ENCODE assay signal across 12 mouse cellular contexts in the genomic region with DNA sequence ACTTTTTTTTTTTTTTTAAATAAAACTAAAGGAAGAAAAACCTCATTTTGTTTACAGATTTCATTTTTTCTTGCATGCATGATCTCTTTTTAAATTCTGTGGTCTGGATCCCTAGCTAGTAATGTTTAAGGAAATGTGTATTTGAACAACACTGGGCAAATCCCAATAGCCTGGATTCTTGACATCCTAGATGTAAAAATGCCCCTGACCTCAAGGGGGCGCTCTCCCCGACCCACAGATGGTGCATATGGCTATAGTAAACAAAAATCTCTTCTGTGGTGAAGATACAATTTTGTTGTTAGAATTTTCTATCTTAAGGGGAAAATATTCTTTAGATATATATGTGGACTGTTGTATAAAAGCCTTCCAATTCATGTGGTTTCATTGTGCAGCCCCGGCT.
DNase-seq lines count a peak whose midpoint lies in the region; ATAC-seq and TF ChIP-seq lines count a peak whose summit lies in the region.
"Had no signal": no experiment of that assay in that cellular context is flagged by ENCODE, and none has a peak within 500 bp of the region (broad histone marks: within the 10 kb centered on the region; RNA-seq: fewer than 3 reads in every experiment).

No protein-coding gene starts in this region.

- TF ChIP-seq POLR2A in cerebellum, adult 2 months (IDR thresholded peaks at IDR 0.05; ENCODE audit: borderline replicate concordance, insufficient read depth, low read length) = no peak

- H3K4me2 ChIP-seq in liver, embryonic 12.5 days = no peak overlapping the region

- DNase-seq in cerebellum, adult 2 months = no peak
- DNase-seq in cerebellum, adult 11 months = no peak
- DNase-seq in liver (peak; percentile 10), ES-CJ7 (ENCODE audit: low read depth, low spot score) (peak; percentile 11), adipocyte (ENCODE audit: low spot score) (no peak)
- DNase-seq in induced T-regulatory cell, adult 2 months (ENCODE audit: low read depth) = peak; percentile 29
- no peak for DNase-seq in left cerebral cortex, postnatal 14 days (ENCODE audit: low spot score in 2 of 2)
- DNase-seq: heart, adult 18-20 months; kidney, adult 11 months; midbrain, embryonic 14.5 days; right cerebral cortex, adult 18-20 months had no signal

- no peaks in the 10 kb centered on the region for H3K27me3 ChIP-seq in cerebellum, adult 2 months (ENCODE audit: control insufficient read depth, insufficient read depth, low read length)
- H3K27me3 ChIP-seq in liver, embryonic 12.5 days (replicated peaks) = no peaks in the 10 kb centered on the region

- intact Hi-C loops in left cerebral cortex, postnatal 14 days (cut with DNase I) = no loop called here

- ATAC-seq in liver, embryonic 12.5 days = no peak

- H3K4me3 ChIP-seq in cerebellum, adult 2 months (replicated peaks; ENCODE audit: insufficient read depth, low read depth, low read length) = no peak overlapping the region
- H3K4me3 ChIP-seq in liver, embryonic 12.5 days = no peak overlapping the region

- no peaks in the 10 kb centered on the region for H3K4me1 ChIP-seq in cerebellum, adult 2 months (ENCODE audit: control insufficient read depth, insufficient read depth, low read length)
- no peaks in the 10 kb centered on the region for H3K4me1 ChIP-seq in liver, embryonic 12.5 days

- H3K9ac ChIP-seq in liver, embryonic 12.5 days = no peak overlapping the region

- H3K9me3 ChIP-seq in liver, embryonic 12.5 days (replicated peaks) = no peaks in the 10 kb centered on the region

- 41% methylated on average over 3 of the region's 3 CpGs for WGBS in cerebellum, adult 2 months
- 24% methylated on average over 3 of the region's 3 CpGs for WGBS in liver, embryonic 12.5 days (ENCODE audit: insufficient replicate concordance)

- no peaks in the 10 kb centered on the region for H3K36me3 ChIP-seq in liver, embryonic 12.5 days

- 0 out of 2 replicates have a peak, but pooled peaks have one; percentile 7 for TF ChIP-seq CTCF in cerebellum, adult 2 months (IDR thresholded peaks at IDR 0.05; ENCODE audit: borderline replicate concordance, insufficient read depth, low read depth, low read length)

- no peak overlapping the region for H3K27ac ChIP-seq in cerebellum, adult 2 months (ENCODE audit: insufficient read depth, low read length)
- no peak overlapping the region for H3K27ac ChIP-seq in liver, embryonic 12.5 days

Comparison
In these comparisons a context has a peak if more than half of its experiments do, and no peak if none do; other contexts are left out.
1. DNase-seq: peak in liver (single experiment), ES-CJ7 (single experiment) and induced T-regulatory cell, adult 2 months (single experiment); none in cerebellum, adult 2 months (0 of 2), cerebellum, adult 11 months (single experiment), adipocyte (single experiment) and left cerebral cortex, postnatal 14 days (0 of 2).